Mouse (Mus musculus) intestine, postnatal 0 days (tissue): ENCODE data around the gene Efcab12. TPM values are rescaled to one million over a fixed set of nuclear protein-coding genes. Genes with fewer than 3 reads are reported as not detected.
A peak's percentile ranks its signal among the peaks of the same experiment; 100 is the strongest.
"Not testable (repeated sequence)": the region's sequence is repeated elsewhere in the genome, so short reads cannot be mapped to it uniquely, and the experiment has no call there.

ENCODE experiments used
- ATAC-seq: fragments of 200-750 bp; cut with Nextera tagmentation; 2 replicates; pipeline ENCODE4 v1.8.0; 2017; ENCODE audit warnings: mild to moderate bottlenecking, moderate TSS enrichment, moderate library complexity
- H3K27ac ChIP-seq: fragments of 300-500 bp; sonication (generic); 2 replicates; pipeline ENCODE4 v1.5.1; 2014; ENCODE audit warnings: mild to moderate bottlenecking, low read depth, low read length, moderate library complexity
- H3K27me3 ChIP-seq: fragments of 300-500 bp; sonication (generic); replicated peaks from 2 replicates; pipeline ENCODE4 v1.6.1; 2014; ENCODE audit warnings: low read length, mixed read lengths; ENCODE audit not compliant: control insufficient read depth, insufficient read depth
- H3K36me3 ChIP-seq: fragments of 300-500 bp; sonication (generic); 2 replicates; pipeline ENCODE4 v1.6.1; 2014; ENCODE audit warnings: mild to moderate bottlenecking, moderate library complexity; ENCODE audit not compliant: control insufficient read depth, insufficient read depth
- H3K4me1 ChIP-seq: fragments of 300-500 bp; sonication (generic); replicated peaks from 2 replicates; pipeline ENCODE4 v1.6.1; 2014; ENCODE audit warnings: antibody characterized with exemption, low read length, mixed read lengths; ENCODE audit not compliant: control insufficient read depth, insufficient read depth
- H3K4me2 ChIP-seq: fragments of 300-500 bp; sonication (generic); replicated peaks from 2 replicates; pipeline ENCODE4 v1.6.1; 2014; ENCODE audit warnings: low read depth, mild to moderate bottlenecking, moderate library complexity
- H3K4me3 ChIP-seq: fragments of 300-500 bp; sonication (generic); 2 replicates; pipeline ENCODE4 v1.5.1; 2014; ENCODE audit warnings: low read depth, low read length
- H3K9ac ChIP-seq: fragments of 300-500 bp; sonication (generic); 2 replicates; pipeline ENCODE4 v1.6.1; 2014; ENCODE audit warnings: mild to moderate bottlenecking, low read depth, low read length
- H3K9me3 ChIP-seq: fragments of 300-500 bp; sonication (generic); 2 replicates; pipeline ENCODE4 v1.6.1; 2016; ENCODE audit warnings: mixed run types; ENCODE audit not compliant: control insufficient read depth
- CTCF ChIP-seq: sonication (generic); IDR thresholded peaks from 2 replicates; pipeline ENCODE4 v1.5.1; 2016; ENCODE audit warnings: low read depth, mild to moderate bottlenecking, control low read depth, antibody characterized with exemption, moderate library complexity
- WGBS: fragments of 180-500 bp; shearing (Covaris S2); extraction: QIAGEN DNeasy Blood & Tissue Kit; methylation state at CpG from one replicate; pipeline ENCODE4 v1.1.7; 2014; 5-methylcytosine and 5-hydroxymethylcytosine counted together
- polyA plus RNA-seq: library from polyadenylated mRNA; unstranded; fragments of >200 nt; fragmentation: Nextera tagmentation; extraction: Ambion mirVana; gene quantifications from 2 replicates; pipeline ENCODE4 v1.2.1, GENCODE M21; 2015

Efcab12 gene
- polyA plus RNA-seq, 1 experiment from 2014 or later = 0.05 TPM

- no peak for TF ChIP-seq CTCF
- ATAC-seq = no peak
- Histone ChIP-seq H3K4me1 (no peaks in the 10 kb centered on the region), H3K4me3 (no peak overlapping the region), H3K9ac (no peak overlapping the region), H3K4me2 (no peak overlapping the region), H3K9me3 (no peaks in the 10 kb centered on the region), H3K27me3 (no peaks in the 10 kb centered on the region), H3K27ac (no peak overlapping the region), H3K36me3 (no peaks in the 10 kb centered on the region)
- 85% methylated on average over 2 of the region's 2 CpGs for WGBS
Measured at GRCm38 (mm10) chr6:115877239-115877638, 39.0 kb upstream of the Efcab12 start.

- not testable (repeated sequence) for H3K9ac ChIP-seq, H3K4me3 ChIP-seq, H3K4me1 ChIP-seq, ATAC-seq, H3K36me3 ChIP-seq, H3K9me3 ChIP-seq, H3K27ac ChIP-seq, H3K27me3 ChIP-seq, H3K4me2 ChIP-seq
- WGBS = no CpG with 5 or more reads among the region's 3 CpGs
Measured at GRCm38 (mm10) chr6:115871318-115871717, 33.1 kb upstream of the Efcab12 start.

DNA sequence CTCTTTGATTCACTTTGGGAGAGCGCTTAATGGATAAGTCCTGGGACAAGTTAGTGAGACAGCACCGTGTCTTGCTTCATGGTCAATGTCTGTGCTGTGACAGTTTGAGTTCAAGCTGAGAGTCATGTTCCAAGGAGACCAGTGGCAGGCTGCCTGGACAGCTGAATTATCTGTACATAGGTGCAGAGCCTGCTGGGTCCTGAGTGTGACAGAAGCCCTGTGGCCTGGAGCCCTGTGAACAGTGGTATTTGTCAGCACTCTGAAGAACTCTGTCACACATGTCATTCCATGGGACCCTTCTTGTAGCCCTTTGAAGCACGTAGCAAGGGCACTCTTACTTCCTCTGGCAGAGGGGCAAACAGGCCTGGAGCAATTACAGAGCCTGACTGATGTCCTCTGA is 28.9 kb upstream of the Efcab12 start:
- H3K9me3 ChIP-seq, H3K9ac ChIP-seq, H3K27me3 ChIP-seq, H3K4me3 ChIP-seq, H3K27ac ChIP-seq, H3K4me1 ChIP-seq, H3K36me3 ChIP-seq, H3K4me2 ChIP-seq, ATAC-seq: not testable (repeated sequence)
- no CpG with 5 or more reads among the region's 3 CpGs for WGBS

DNA sequence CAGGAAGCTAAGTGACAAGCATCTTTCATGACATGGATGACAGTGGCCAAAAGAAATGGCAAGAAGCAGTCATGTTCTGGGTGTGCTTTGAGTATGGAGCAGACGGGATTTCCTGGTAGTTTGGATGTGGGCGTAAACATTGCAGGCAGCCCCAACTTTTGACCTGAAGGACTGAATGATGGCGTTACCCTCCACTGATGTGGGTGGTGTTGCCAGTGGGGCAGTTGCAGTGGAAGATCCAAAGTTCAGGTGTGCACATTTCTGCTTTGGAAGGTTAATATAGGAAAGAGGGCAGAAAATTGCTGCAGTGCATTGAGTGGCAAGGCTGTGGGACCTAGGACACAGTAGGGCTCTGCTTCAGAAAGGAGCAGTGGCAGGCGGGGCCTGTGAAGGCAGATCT is 27.0 kb upstream of the Efcab12 start:
- H3K27ac ChIP-seq = no peak overlapping the region
- no peak overlapping the region for H3K4me2 ChIP-seq
- H3K27me3 ChIP-seq = no peaks in the 10 kb centered on the region
- H3K4me3 ChIP-seq = no peak overlapping the region
- no peaks in the 10 kb centered on the region for H3K36me3 ChIP-seq
- no peak for ATAC-seq
- 81% methylated on average over 4 of the region's 4 CpGs for WGBS
- no peaks in the 10 kb centered on the region for H3K9me3 ChIP-seq
- no peaks in the 10 kb centered on the region for H3K4me1 ChIP-seq
- no peak overlapping the region for H3K9ac ChIP-seq
- no peak for TF ChIP-seq CTCF

GRCm38 (mm10) chr6:115863340-115863841 is 25.2 kb upstream of the Efcab12 start:
- Histone ChIP-seq H3K4me1 (no peaks in the 10 kb centered on the region), H3K36me3 (no peaks in the 10 kb centered on the region), H3K9me3 (no peaks in the 10 kb centered on the region), H3K9ac (no peak overlapping the region), H3K4me3 (no peak overlapping the region), H3K4me2 (no peak overlapping the region), H3K27ac (peak overlapping the region; percentile 50), H3K27me3 (no peaks in the 10 kb centered on the region)
- peak; percentile 25; the same call in 1 of the 2 replicates for ATAC-seq
- 45% methylated on average over 7 of the region's 7 CpGs for WGBS
- 0 out of 2 replicates have a peak, but pooled peaks have one; percentile 14 for TF ChIP-seq CTCF

GRCm38 (mm10) chr6:115860027-115860556 is 21.9 kb upstream of the Efcab12 start:
- Histone ChIP-seq H3K4me1 (no peaks in the 10 kb centered on the region), H3K36me3 (no peaks in the 10 kb centered on the region), H3K4me3 (no peak overlapping the region), H3K27ac (no peak overlapping the region), H3K27me3 (no peaks in the 10 kb centered on the region), H3K9ac (no peak overlapping the region), H3K4me2 (no peak overlapping the region), H3K9me3 (no peaks in the 10 kb centered on the region)
- no peak for ATAC-seq
- WGBS = 37% methylated on average over 7 of the region's 7 CpGs
- no peak for TF ChIP-seq CTCF

DNA sequence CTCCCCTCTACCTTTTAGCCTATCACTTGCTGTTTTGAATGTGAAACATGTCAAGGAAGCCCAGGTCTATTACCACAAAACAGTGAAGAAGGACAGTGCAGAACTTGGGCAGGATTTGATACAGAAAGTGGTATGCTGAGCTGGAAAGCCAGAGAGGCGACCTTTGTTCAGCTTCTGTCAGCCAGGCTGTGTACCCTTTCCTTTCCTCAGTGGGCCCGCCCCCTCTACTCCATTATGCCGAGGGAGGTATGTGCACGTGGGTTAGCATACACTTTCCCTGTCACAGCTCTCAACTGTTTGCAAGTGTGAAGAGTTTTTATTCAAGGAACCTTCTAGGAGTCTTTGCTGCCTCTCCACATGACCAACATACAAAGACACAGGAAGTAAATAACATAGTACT is 21.0 kb upstream of the Efcab12 start:
- H3K9ac ChIP-seq = no peak overlapping the region

More for the DNA sequence above, 21.0 kb upstream of the Efcab12 start:
- WGBS = 21% methylated on average over 4 of the region's 4 CpGs
- ATAC-seq = no peak
- TF ChIP-seq CTCF = no peak
- no peaks in the 10 kb centered on the region for H3K4me1 ChIP-seq
- H3K27me3 ChIP-seq = no peaks in the 10 kb centered on the region
- H3K27ac ChIP-seq = no peak overlapping the region
- H3K4me3 ChIP-seq = no peak overlapping the region
- H3K36me3 ChIP-seq = no peaks in the 10 kb centered on the region
- no peaks in the 10 kb centered on the region for H3K9me3 ChIP-seq
- no peak overlapping the region for H3K4me2 ChIP-seq
